Mouse (Mus musculus) layer of hippocampus, adult 2 months (tissue): ENCODE results near the gene 1700025F22Rik. TPM values are rescaled to one million over a fixed set of nuclear protein-coding genes. Genes with fewer than 3 reads are reported as not detected.
"Not testable (repeated sequence)": the region's sequence is repeated elsewhere in the genome, so short reads cannot be mapped to it uniquely, and the experiment has no call there.

Experiments
- DNase-seq, 2 experiments: peaks; one replicate each; pipeline ENCODE4 v3.0.0; 2022; ENCODE audit warnings: low spot score in 2 of 2
- H3K27ac ChIP-seq: fragments of 200-600 bp; 2 replicates; pipeline ENCODE4 v1.8.1; 2022
- H3K4me3 ChIP-seq: fragments of 200-600 bp; 2 replicates; pipeline ENCODE4 v1.8.1; 2022; ENCODE audit warnings: mild to moderate bottlenecking
- CTCF ChIP-seq: fragments of 200-600 bp; conservative IDR thresholded peaks from 2 replicates; pipeline ENCODE4 v1.8.1; 2022; ENCODE audit warnings: antibody characterized with exemption, mild to moderate bottlenecking, moderate library complexity
- long read RNA-seq, 2 experiments: library from polyadenylated mRNA; stranded (forward); transcript quantifications; one replicate each; pipeline ENCODE4 v2.0.0; 2021; ENCODE audit warnings: borderline mapping rate in 2 of 2
- total RNA-seq, 2 experiments: library from RNA; stranded (reverse); gene quantifications; 2 replicates each; pipeline ENCODE4 v1.2.3; 2021

The 1700025F22Rik gene
- not detected for total RNA-seq
- long read RNA-seq, experiment 1: 0 reads
- long read RNA-seq, experiment 2: 0 reads

GRCm38 (mm10) chr19:11165172-11165571 is at the start of gene 1700025F22Rik:
1700025F22Rik (minus strand) TSS chr19:11165320.
- Histone ChIP-seq H3K27ac (no peak within 1 kb of the TSS), H3K4me3 (no peak within 1 kb of the TSS)
- DNase-seq: no peak
- TF ChIP-seq CTCF: no peak; the same call in 1 of the 2 replicates

GRCm38 (mm10) chr19:11196546-11196945 is 31.4 kb upstream of the 1700025F22Rik start, which contains the start of gene Ms4a13:
Ms4a13 (minus strand) TSS chr19:11196737.
- Histone ChIP-seq H3K4me3 (no peak within 1 kb of the TSS), H3K27ac (no peak within 1 kb of the TSS)
- TF ChIP-seq CTCF: no peak
- no peak for DNase-seq

GRCm38 (mm10) chr19:11192552-11192951 is 27.4 kb upstream of the 1700025F22Rik start:
- no peak for DNase-seq
- H3K4me3 ChIP-seq: no peak overlapping the region
- TF ChIP-seq CTCF: no peak
- no peak overlapping the region for H3K27ac ChIP-seq

- Histone ChIP-seq H3K4me3 (no peak overlapping the region), H3K27ac (no peak overlapping the region)
- peak; percentile 67 for TF ChIP-seq CTCF
- DNase-seq: no peak
These were observed 19.0 kb upstream of the 1700025F22Rik start for GRCm38 (mm10) chr19:11184121-11184520.

GRCm38 (mm10) chr19:11177464-11177863 is 12.3 kb upstream of the 1700025F22Rik start:
- no peak for DNase-seq
- no peak overlapping the region for H3K27ac ChIP-seq
- TF ChIP-seq CTCF: no peak
- H3K4me3 ChIP-seq: no peak overlapping the region

- H3K4me3 ChIP-seq, H3K27ac ChIP-seq, DNase-seq: not testable (repeated sequence)
These were observed 7.2 kb downstream of the 1700025F22Rik start for GRCm38 (mm10) chr19:11157890-11158289.

GRCm38 (mm10) chr19:11135336-11135735 is 29.8 kb downstream of the 1700025F22Rik start:
- Histone ChIP-seq H3K4me3 (no peak overlapping the region), H3K27ac (no peak overlapping the region)
- TF ChIP-seq CTCF: no peak
- DNase-seq: no peak

- no peak for DNase-seq
- TF ChIP-seq CTCF: no peak
- H3K27ac ChIP-seq: no peak overlapping the region
- H3K4me3 ChIP-seq: no peak overlapping the region
These were observed 30.3 kb downstream of the 1700025F22Rik start for GRCm38 (mm10) chr19:11134852-11135251.

- not testable (repeated sequence) for DNase-seq, H3K27ac ChIP-seq, H3K4me3 ChIP-seq
These were observed 34.3 kb downstream of the 1700025F22Rik start, which contains the start of gene 1700017D01Rik for GRCm38 (mm10) chr19:11130776-11131175. 1700017D01Rik (minus strand) TSS chr19:11130876.

- no peak for TF ChIP-seq CTCF
- no peak overlapping the region for H3K4me3 ChIP-seq
These were observed 35.4 kb downstream of the 1700025F22Rik start for GRCm38 (mm10) chr19:11129702-11130101.

GRCm38 (mm10) chr19:11121016-11121420 is 44.1 kb downstream of the 1700025F22Rik start:
- DNase-seq: not testable (repeated sequence)
- Histone ChIP-seq H3K27ac (peak overlapping the region; percentile 57; the same call in 1 of the 2 replicates), H3K4me3 (peak overlapping the region; percentile 35; the same call in 1 of the 2 replicates)

More at GRCm38 (mm10) chr19:11129702-11130101, 35.4 kb downstream of the 1700025F22Rik start:
- H3K27ac ChIP-seq: no peak overlapping the region
- no peak for DNase-seq

- Histone ChIP-seq H3K27ac (no peak overlapping the region; the same call in 1 of the 2 replicates), H3K4me3 (no peak overlapping the region)
- TF ChIP-seq CTCF: no peak
- peak; percentile 32 to 34 for DNase-seq
These were observed 45.8 kb downstream of the 1700025F22Rik start for GRCm38 (mm10) chr19:11119338-11119737.

- H3K4me3 ChIP-seq: no peak overlapping the region
- H3K27ac ChIP-seq: no peak overlapping the region
- DNase-seq: no peak
- TF ChIP-seq CTCF: no peak
These were observed 57.4 kb downstream of the 1700025F22Rik start for GRCm38 (mm10) chr19:11107746-11108145.

- Histone ChIP-seq H3K27ac (no peak overlapping the region), H3K4me3 (no peak overlapping the region)
- DNase-seq: no peak
- no peak for TF ChIP-seq CTCF
These were observed 63.2 kb downstream of the 1700025F22Rik start for GRCm38 (mm10) chr19:11101880-11102279.
